ENCODE assay signal across 16 mouse cellular contexts in genomic region chr2:168352194-168352593, GRCm38 (mm10).
DNase-seq lines count a peak whose midpoint lies in the region; ATAC-seq lines count a peak whose summit lies in the region.
"Had no signal": no experiment of that assay in that cellular context is flagged by ENCODE, and none has a peak within 500 bp of the region (broad histone marks: within the 10 kb centered on the region; RNA-seq: fewer than 3 reads in every experiment).

No protein-coding gene starts in this region.

- no peaks in the 10 kb centered on the region for H3K9me3 ChIP-seq in forebrain, embryonic 15.5 days
- H3K9me3 ChIP-seq in forebrain, embryonic 10.5 days = no peaks in the 10 kb centered on the region; the same call in 1 of the 2 replicates
- H3K9me3 ChIP-seq in midbrain, embryonic 11.5 days (ENCODE audit: control insufficient read depth, low read length) = no peaks in the 10 kb centered on the region
- no peaks in the 10 kb centered on the region for H3K9me3 ChIP-seq in midbrain, embryonic 16.5 days (replicated peaks; ENCODE audit: control insufficient read depth, low read length, poor library complexity, severe bottlenecking)
- H3K9me3 ChIP-seq in kidney, embryonic 15.5 days (replicated peaks) = no peaks in the 10 kb centered on the region
- H3K9me3 ChIP-seq: embryonic facial prominence, embryonic 12.5 days; hindbrain, embryonic 13.5 days; intestine, embryonic 15.5 days had no signal

- no peak overlapping the region for H3K9ac ChIP-seq in forebrain, embryonic 15.5 days (replicated peaks)
- no peak overlapping the region for H3K9ac ChIP-seq in midbrain, embryonic 11.5 days (ENCODE audit: low read length)
- H3K9ac ChIP-seq in midbrain, embryonic 16.5 days (ENCODE audit: low read depth, low read length) = no peak overlapping the region
- H3K9ac ChIP-seq in kidney, embryonic 15.5 days = no peak overlapping the region
- H3K9ac ChIP-seq: embryonic facial prominence, embryonic 12.5 days; heart, embryonic 12.5 days; hindbrain, embryonic 13.5 days; intestine, embryonic 15.5 days had no signal

- no peak for DNase-seq in forebrain, embryonic 10.5 days (ENCODE audit: extremely low spot score, low spot score)
- DNase-seq in midbrain, embryonic 11.5 days (ENCODE audit: low spot score, missing footprints) = peak; percentile 31
- no peak for DNase-seq in ovary, postnatal 36 days (ENCODE audit: low spot score)
- DNase-seq: adrenal gland, adult 2 months; adrenal gland, postnatal 25 days; embryo, embryonic 11 days; gastrocnemius, postnatal 10 days; heart, postnatal 36 days had no signal

- H3K36me3 ChIP-seq in forebrain, embryonic 15.5 days = no peaks in the 10 kb centered on the region
- H3K36me3 ChIP-seq in forebrain, embryonic 10.5 days (replicated peaks) = no peaks in the 10 kb centered on the region
- H3K36me3 ChIP-seq in midbrain, embryonic 11.5 days (ENCODE audit: control insufficient read depth, insufficient read depth, low read length) = no peaks in the 10 kb centered on the region
- H3K36me3 ChIP-seq in midbrain, embryonic 16.5 days (ENCODE audit: control insufficient read depth, insufficient read depth, low read length) = no peaks in the 10 kb centered on the region
- no peaks in the 10 kb centered on the region for H3K36me3 ChIP-seq in kidney, embryonic 15.5 days
- H3K36me3 ChIP-seq: embryonic facial prominence, embryonic 12.5 days; heart, embryonic 12.5 days; hindbrain, embryonic 13.5 days; intestine, embryonic 15.5 days had no signal

- no peak for ATAC-seq in forebrain, embryonic 15.5 days (replicated peaks)
- no peak for ATAC-seq in midbrain, embryonic 11.5 days (ENCODE audit: low FRiP score)
- ATAC-seq in midbrain, embryonic 16.5 days = no peak
- peak; percentile 43 to 58; a peak in 2 of 4 replicates for ATAC-seq in hematopoietic stem cell, adult 5-6 weeks (replicated peaks in 1 of 2; ENCODE audit: insufficient read depth in 1 of 2, low FRiP score in 2 of 2, low TSS enrichment in 1 of 2, low read depth in 1 of 2, poor library complexity in 2 of 2, severe bottlenecking in 2 of 2)
- ATAC-seq in kidney, embryonic 15.5 days (replicated peaks; ENCODE audit: low FRiP score) = no peak
- ATAC-seq: intestine, embryonic 15.5 days had no signal

- 76% methylated on average over 3 of the region's 3 CpGs for WGBS in forebrain, embryonic 15.5 days
- 74% methylated on average over 3 of the region's 3 CpGs for WGBS in forebrain, embryonic 10.5 days
- WGBS in midbrain, embryonic 11.5 days = 74% methylated on average over 3 of the region's 3 CpGs
- 80% methylated on average over 3 of the region's 3 CpGs for WGBS in midbrain, embryonic 16.5 days
- WGBS in kidney, embryonic 15.5 days = 17% methylated on average over 3 of the region's 3 CpGs

- peaks cover 16% of the 10 kb centered on the region for H3K4me1 ChIP-seq in forebrain, embryonic 15.5 days
- peaks cover 6% of the 10 kb centered on the region; the same call in 1 of the 2 replicates for H3K4me1 ChIP-seq in forebrain, embryonic 10.5 days
- H3K4me1 ChIP-seq in midbrain, embryonic 11.5 days (ENCODE audit: control insufficient read depth, insufficient read depth, low read length) = no peaks in the 10 kb centered on the region
- peaks cover 12% of the 10 kb centered on the region for H3K4me1 ChIP-seq in midbrain, embryonic 16.5 days (ENCODE audit: control insufficient read depth, insufficient read depth, low read length)
- H3K4me1 ChIP-seq in kidney, embryonic 15.5 days = no peaks in the 10 kb centered on the region
- H3K4me1 ChIP-seq: heart, embryonic 12.5 days had no signal

- no peak overlapping the region for H3K4me2 ChIP-seq in forebrain, embryonic 15.5 days (replicated peaks)
- no peak overlapping the region for H3K4me2 ChIP-seq in midbrain, embryonic 11.5 days
- no peak overlapping the region for H3K4me2 ChIP-seq in midbrain, embryonic 16.5 days (ENCODE audit: low read length)
- H3K4me2 ChIP-seq in kidney, embryonic 15.5 days = no peak overlapping the region
- H3K4me2 ChIP-seq: embryonic facial prominence, embryonic 12.5 days; heart, embryonic 12.5 days; hindbrain, embryonic 13.5 days; intestine, embryonic 15.5 days had no signal

- peaks cover 6% of the 10 kb centered on the region; the same call in 1 of the 2 replicates for H3K27me3 ChIP-seq in forebrain, embryonic 15.5 days
- H3K27me3 ChIP-seq in forebrain, embryonic 10.5 days (ENCODE audit: poor library complexity, severe bottlenecking) = peaks cover 22% of the 10 kb centered on the region; the same call in 1 of the 2 replicates
- H3K27me3 ChIP-seq in midbrain, embryonic 11.5 days (ENCODE audit: control insufficient read depth, insufficient read depth, low read length) = no peaks in the 10 kb centered on the region
- no peaks in the 10 kb centered on the region for H3K27me3 ChIP-seq in midbrain, embryonic 16.5 days (ENCODE audit: control insufficient read depth, insufficient read depth, low read depth, low read length)
- H3K27me3 ChIP-seq in kidney, embryonic 15.5 days = peaks cover 7% of the 10 kb centered on the region; the same call in 1 of the 2 replicates
- H3K27me3 ChIP-seq: hindbrain, embryonic 13.5 days; intestine, embryonic 15.5 days had no signal

- H3K4me3 ChIP-seq in forebrain, embryonic 15.5 days = no peak overlapping the region
- no peak overlapping the region for H3K4me3 ChIP-seq in forebrain, embryonic 10.5 days
- H3K4me3 ChIP-seq in midbrain, embryonic 11.5 days (ENCODE audit: low read depth, low read length) = no peak overlapping the region
- H3K4me3 ChIP-seq in midbrain, embryonic 16.5 days (ENCODE audit: low read depth, low read length) = no peak overlapping the region
- no peak overlapping the region for H3K4me3 ChIP-seq in kidney, embryonic 15.5 days (replicated peaks)
- H3K4me3 ChIP-seq: embryonic facial prominence, embryonic 12.5 days; heart, embryonic 12.5 days; hindbrain, embryonic 13.5 days; intestine, embryonic 15.5 days had no signal

- peak overlapping the region; percentile 76 for H3K27ac ChIP-seq in forebrain, embryonic 15.5 days (replicated peaks)
- H3K27ac ChIP-seq in forebrain, embryonic 10.5 days = no peak overlapping the region
- H3K27ac ChIP-seq in midbrain, embryonic 11.5 days (ENCODE audit: low read depth, low read length) = no peak overlapping the region
- H3K27ac ChIP-seq in midbrain, embryonic 16.5 days (ENCODE audit: low read length) = no peak overlapping the region
- no peak overlapping the region for H3K27ac ChIP-seq in kidney, embryonic 15.5 days
- H3K27ac ChIP-seq: embryonic facial prominence, embryonic 12.5 days; hindbrain, embryonic 13.5 days; intestine, embryonic 15.5 days had no signal

Comparison
In these comparisons a context has a peak if more than half of its experiments do, and no peak if none do; other contexts are left out.
1. ATAC-seq: peak in hematopoietic stem cell, adult 5-6 weeks (2 of 2); none in forebrain, embryonic 15.5 days (single experiment), midbrain, embryonic 11.5 days (single experiment), midbrain, embryonic 16.5 days (single experiment) and kidney, embryonic 15.5 days (single experiment).